Mouse (Mus musculus): ENCODE measurements around the gene Nucb1.

Nucb1 gene

DNA sequence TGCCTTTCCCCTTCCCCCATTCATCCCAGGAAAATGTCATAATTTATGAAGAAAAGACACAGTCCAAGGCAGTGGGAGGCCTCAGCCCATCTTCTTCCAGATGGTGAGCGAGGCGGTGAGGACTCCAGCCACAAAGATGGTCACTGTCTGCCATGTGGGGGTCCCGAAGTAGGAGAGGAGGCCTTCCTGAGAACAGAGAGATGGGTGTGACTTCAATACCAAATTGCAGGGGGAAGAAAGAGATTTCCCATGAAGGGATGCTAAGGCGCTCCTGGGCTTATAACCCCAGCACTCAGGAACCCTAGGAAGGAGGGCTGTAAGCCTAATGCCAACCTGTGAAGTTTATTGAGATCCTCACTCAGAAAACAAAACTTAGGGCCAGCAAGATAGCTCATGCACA, 48.4 kb downstream of the Nucb1 start:
- no peak for DNase-seq (ENCODE audit: low read depth)

DNA sequence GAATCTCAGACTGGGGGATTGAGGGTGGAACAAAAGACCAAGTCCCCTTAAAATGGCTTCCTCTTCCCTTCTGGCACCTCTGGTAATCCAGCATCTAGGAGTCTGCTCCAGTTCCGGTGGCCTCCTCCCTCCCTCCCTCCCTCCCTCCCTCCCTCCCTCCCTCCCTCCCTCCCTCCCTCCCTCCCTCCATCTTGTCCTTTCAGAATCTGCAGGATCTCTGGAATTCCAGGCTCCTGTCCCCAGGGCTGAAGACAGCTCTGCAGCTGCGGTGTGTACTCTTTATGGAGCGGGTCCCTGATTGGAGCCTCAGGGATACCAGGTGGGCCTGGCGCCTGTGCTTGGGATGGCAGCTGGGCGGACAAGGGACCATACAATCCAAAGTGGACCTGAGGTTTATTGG, 48.9 kb downstream of the Nucb1 start:
- DNase-seq (ENCODE audit: low read depth) = no peak

DNA sequence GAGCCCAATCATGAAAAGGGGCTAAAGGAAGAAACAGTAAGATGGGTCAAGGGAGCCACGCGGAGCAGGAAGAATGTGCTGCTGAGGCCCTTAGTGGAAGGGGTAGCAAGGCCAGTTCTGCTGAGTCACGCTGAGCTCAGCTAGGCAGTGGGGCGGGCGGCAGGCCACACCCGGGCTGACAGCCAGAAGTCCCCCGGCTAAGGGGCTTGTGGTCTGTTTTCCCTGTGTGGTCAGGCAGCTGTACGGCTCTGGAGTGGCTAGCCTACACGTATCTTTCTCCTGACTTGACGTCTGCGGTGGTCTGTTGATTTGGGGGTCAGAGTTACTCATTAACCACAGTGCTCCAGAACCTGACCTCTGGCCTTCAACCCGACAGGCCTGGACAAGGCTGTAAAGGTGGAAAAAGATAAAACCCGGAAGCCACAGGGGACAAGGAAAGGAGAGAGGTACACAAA, 49.3 kb downstream of the Nucb1 start:
- DNase-seq (ENCODE audit: low read depth) = no peak

DNA sequence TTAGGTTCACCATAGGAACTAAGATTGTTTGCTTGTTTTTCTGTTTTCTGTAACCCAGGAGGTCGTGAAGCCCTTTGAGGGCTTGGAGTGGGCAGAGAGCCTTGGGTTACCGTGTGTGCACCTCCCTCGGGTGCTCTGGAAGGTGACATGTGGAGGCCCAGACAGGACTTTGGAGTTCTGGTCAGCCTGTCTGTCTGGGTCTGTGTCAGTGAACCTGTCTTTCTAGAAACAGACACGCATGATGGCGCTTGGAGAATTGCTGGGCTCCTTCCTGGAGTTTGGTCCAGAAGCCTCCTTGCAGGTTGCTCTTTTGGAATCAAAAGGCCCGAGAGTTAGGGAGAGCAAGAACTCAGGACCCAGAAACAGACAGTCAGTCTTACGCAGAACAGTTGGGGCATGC, 49.8 kb downstream of the Nucb1 start:
- no peak for DNase-seq (ENCODE audit: low read depth)

DNA sequence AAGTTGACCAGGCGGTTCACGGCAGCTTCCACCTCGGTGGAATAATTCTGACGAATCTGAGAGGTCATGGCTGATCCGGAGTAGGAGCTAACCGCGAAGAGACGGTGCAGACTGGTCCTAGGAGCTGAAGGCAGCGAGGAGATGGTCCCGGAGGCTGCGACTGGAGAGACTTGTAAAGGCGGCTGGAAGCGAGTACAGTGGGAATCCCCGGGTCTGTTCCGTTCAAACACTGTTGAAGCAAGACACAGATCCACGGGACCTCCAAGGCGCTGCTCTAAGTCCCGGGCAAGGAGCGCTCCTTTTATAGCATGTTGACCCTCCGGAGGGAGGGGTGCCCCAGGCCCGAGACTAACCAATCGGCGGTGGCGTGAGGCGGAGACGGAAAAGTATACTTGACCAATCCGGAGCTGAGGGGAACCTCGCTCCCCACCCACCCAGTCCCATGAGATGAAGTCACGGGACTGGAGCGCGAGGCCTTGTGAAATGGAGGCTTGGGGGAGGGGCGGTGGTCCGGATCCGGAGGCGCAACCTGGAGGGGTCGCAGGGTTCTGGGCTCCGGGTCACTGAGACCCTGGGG, 50.6 kb downstream of the Nucb1 start, which contains the start of gene Ftl1:
Ftl1 (minus strand) TSS at position 321 of the 577 bp plus-strand sequence.
- DNase-seq (ENCODE audit: low read depth) = peak; percentile 96

DNA sequence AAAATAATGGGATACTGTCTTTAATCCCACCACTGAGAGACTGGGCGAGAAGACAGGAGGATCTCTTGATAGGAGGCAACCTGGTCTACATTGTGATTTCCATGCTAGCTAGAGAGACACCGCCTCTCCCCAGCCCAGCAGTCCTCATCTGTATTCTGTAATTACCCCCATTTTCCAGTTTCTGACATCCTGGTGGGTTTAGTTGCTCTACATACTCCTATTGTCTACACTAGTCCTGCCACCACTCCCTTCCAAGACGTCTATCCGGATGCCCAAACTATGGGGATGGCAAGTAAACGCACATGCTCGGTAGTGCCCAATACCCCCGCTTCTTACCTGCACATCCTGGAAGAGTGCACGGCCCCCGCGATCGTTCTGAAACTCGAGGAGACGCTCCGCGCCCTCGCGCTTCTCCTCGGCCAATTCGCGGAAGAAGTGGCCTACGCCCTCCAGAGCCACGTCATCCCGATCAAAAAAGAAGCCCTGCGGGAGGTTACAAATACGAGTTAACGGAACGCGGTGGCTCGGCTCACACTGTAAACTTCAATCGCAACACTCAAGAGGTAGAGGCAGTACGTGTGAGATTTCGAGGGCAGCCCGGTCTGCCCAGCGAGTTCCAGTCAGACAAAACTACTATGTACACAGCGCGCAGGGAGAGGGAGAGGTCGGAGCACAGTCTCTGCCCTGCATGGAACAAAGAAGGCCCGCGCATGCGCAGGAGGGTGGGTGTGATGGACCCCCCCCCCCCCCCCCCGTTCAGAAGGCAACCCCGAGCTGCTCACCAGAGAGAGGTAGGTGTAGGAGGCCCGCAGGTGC, 51.2 kb downstream of the Nucb1 start:
- peak; percentile 91 for DNase-seq (ENCODE audit: low read depth)

DNA sequence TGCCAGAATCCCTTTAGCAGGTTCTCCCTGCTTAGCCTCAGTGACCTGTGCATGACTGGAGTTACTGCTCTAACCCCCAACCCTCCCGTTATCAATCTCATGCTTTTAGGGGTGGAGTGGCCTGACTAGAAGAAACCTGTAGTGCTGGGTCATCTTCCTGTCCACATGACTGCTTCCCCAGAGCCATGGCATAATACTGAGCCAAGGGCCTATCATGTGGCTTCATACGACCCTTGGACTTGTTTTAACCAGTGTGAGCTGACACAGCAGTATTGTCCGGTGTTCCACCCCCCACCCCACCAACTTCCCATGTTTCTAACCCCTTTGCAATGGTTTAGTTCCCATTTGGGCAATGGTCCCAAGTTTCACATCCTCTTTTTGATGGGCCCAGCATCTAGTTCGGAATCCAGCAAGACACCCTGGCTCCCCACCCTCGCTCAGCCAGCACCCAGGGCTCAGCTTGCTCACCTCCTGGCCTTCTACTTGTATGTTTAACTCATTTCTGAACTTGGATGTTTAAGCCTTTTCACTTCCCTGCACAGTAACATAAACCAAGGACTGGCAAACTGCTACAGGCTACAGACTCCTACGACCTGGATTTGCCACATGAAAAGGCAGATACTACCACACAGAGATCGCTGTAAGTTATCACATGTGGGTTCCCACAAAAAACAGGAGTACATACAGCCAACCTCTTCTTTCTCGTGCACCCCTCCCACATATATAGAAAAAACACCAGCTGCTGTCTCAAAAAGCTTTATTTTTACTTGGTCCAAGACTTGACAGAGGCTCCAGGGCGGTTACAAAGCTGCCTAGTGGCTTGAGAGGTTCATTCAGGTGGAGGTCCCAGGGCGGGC, 52.8 kb downstream of the Nucb1 start:
- peak; percentile 51 for DNase-seq (ENCODE audit: low read depth)

DNA sequence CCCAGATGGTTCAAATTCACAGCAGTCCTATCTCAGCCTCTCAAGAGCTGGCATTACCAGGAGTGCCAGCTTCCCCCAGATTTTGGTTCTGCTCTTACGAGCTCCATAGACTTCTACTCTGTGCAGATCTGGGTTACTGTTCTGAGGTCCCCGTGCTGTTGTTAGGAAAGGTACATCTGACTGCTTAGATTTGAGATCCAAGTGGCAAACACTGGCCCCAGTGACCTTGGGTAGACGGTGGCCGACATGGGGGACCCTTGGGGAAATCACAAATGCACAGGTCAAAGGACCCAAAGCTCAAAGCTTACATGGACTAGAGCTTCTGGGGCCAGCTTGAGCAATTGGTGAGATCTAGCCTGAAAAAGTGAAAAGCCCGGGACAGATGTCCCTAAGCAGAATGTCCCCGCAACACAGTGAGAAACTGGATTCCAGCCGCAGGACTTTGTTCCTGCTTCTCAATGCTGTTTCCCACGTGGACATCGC, 53.4 kb downstream of the Nucb1 start:
- DNase-seq (ENCODE audit: low read depth) = no peak

DNA sequence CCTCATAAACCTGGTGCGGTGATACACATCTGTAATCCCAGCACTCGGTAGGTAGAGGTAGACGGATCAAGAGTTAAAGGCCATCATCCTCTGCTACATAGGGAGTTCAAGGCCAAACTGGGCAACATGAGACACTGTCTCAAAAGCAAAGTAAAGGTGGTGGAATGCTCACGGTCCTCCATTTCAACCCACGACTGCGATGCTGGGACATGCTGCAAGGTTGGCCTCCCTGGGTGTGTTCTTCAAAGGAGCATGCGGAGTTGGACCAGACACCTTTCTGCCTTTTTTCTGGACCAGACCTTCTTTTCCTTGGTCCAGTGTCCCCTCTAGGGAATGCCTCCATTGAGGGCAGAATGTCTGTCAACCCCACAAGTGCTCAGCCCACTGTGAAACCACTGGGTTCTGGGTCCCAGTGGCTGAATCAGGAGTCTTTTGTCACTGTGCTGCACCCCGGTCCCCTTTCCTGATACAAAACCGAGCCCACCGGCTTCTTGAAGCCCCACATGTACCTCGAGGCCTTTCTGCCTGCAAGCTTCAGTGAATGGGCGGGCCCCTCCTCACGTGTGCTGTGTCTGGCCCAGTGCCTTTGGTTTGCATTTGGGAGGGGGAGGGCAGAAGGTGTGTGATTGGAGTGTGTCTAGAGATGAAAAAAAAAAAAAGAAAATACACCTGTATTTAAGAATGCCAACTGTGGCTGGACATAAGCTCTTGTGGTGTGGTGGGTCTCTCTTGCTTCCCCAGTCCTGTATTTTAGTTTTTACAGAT, 54.1 kb downstream of the Nucb1 start:
- no peak for DNase-seq (ENCODE audit: low read depth)

DNA sequence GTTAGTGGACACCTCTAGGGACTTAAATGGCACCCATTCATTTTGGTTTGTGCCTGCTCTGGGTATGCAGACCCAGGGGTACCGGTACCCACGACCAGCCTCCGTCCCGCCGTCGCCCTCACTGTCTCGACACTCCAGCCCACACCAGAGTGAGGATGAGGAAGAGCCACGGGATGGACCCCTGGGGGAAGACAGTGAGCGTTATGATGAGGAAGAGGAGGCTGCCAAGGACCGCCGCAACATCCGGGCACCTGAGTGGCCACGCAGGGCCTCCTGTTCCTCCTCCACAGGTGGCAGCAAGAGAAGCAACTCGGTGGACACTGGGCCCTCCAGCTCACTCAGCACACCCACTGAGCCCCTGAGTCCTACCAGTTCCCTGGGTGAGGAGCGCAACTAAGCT, 55.2 kb downstream of the Nucb1 start:
- DNase-seq (ENCODE audit: low read depth) = no peak

DNA sequence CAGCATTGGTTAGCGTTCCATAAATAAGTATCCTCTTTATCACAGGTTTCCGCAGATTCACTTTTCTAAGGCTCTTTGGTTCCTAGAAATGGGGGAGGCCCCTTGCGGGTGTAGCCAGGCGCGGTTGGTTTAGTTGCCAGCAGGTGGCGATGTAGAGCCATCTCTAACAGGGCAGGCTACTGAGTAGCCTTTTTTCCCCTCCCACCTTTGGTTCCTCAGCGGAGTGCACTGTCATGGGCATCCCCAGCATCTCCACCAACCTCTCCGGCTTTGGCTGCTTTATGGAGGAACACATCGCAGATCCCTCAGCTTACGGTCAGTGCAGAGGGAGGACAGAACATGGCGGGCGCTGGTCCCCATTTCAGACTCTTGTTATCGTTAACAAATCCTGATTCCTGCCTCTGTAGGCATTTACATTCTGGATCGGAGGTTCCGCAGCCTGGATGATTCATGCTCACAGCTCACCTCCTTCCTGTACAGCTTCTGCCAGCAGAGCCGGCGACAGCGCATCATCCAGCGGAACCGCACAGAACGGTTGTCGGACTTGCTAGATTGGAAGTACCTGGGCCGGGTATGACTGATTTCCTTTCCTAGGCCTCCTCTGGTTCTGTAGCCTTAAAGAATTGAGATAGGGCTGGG, 58.7 kb downstream of the Nucb1 start:
- peak; percentile 91 for DNase-seq (ENCODE audit: low read depth)

DNA sequence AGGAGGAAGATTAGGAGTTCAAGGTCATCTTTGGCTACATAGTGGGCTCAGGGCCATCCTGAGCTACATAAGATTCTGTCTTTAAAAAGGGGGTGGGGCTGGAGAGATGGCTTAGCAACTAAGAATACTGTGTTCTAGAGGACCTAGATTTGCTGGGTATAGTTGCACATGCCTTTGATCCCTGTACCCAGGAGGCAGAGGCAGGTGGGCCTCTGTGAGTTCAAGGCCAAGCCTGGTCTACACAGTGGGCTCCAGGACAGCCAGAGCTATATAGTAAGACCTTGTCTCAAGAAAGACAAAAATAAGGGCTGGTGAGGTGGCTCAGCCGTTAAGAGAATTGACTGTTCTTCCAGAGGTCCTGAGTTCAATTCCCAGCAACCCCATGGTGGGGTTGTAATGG, 60.2 kb downstream of the Nucb1 start:
- DNase-seq (ENCODE audit: low read depth) = no peak

DNA sequence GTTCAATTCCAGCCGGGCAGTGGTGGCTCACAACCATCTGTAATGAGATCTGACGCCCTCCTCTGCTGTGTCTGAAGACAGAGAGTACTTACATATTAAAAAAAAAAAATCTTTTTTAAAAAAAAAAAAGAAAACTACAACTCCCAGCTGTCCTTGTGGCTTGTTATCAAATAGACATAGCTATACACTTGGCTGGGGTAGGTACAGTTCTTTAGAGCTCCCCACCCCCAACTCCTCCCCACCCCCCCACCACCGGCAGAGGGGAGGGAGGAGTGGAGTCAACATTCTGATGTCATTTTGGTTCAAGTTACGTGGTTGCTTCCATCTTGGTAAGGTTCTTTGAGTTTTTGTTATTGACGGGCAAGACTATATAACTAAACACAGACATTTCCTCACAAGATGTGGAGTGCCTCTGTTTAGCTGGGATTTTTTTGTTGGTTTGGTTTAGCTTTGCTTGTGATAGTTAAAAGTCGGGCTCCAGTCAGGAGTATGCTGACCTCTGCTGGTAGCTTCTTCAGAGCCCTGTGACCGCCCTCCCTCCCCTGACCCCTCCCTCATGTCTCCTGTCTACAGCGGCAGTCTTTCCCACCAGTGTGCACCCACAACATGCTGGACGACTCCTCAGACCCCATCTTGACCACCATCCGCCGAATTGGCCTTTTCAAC, 62.7 kb downstream of the Nucb1 start:
- peak; percentile 72 for DNase-seq (ENCODE audit: low read depth)

DNA sequence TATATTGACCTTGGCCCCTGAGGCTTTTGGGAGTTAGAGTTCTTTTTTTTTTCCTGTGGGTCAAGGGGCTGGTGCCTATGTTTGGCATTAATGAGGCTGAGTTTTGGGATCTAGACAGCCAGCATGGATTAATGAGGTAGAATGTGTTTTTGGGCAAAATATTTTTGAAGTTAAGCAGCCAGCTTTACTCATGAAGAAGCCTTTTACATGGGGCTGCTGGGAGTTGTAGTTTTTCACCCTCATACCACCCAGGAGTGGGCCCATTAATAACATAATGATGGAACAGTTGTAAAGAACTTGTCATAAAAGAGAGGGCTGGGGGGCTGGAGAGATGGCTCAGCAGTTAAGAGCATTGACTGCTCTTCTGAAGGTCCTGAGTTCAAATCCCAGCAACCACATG, 63.6 kb downstream of the Nucb1 start:
- DNase-seq (ENCODE audit: low read depth) = no peak

DNA sequence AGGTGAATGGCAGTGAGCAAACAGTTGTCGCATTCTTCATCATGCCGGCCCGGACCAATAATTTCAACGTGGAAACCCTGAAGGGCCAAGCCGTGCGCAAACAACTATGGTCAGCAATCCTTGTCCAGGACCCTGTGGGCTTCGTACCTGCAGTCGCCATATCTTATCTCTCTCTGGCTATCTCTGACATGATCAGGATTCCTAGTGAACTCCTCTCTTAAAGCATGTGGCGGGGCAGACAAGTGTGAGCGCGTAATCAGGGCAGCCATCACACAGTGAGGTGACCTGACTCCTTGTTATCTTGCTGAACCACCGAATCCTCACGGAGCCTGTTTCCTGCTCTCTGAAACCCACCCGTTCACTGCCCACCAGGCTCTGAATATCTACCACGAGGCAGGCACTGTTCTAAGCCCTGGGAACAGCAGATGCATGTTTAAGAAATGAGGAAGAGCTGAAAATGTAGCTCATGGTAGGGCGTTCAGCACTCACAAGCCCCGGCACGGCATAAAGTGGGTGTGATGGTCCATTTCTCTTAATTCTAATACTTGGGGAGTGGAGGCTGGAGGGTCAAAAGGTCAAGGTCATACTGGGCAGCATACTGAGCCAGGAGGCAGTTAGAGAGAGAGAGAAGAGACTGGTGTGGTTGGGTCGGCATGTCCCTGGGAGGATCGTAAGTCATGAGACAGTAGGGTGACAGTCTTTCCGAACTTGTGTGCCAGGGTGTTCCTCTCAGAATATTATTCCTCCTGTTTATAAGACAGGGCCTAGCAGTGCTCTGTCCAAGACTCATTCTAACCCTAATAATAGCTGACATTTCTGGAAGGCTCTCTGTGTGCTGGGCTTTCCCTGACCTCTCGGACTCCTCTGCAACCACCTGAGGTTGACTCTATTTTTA, 66.4 kb downstream of the Nucb1 start:
- no peak for DNase-seq (ENCODE audit: low read depth)

Measured in naive thymus-derived CD4-positive, alpha-beta T cell, adult 2 months (primary cell).